Mouse (Mus musculus): ENCODE results near the gene Fam216a. TPM values are rescaled to one million over a fixed set of nuclear protein-coding genes. Genes with fewer than 3 reads are reported as not detected.
"Not testable (repeated sequence)": the region's sequence is repeated elsewhere in the genome, so short reads cannot be mapped to it uniquely, and the experiment has no call there.

Fam216a gene
- total RNA-seq, 4 experiments from 2014 or later, result 4.9 to 5.3 (median 5.2) TPM

DNA sequence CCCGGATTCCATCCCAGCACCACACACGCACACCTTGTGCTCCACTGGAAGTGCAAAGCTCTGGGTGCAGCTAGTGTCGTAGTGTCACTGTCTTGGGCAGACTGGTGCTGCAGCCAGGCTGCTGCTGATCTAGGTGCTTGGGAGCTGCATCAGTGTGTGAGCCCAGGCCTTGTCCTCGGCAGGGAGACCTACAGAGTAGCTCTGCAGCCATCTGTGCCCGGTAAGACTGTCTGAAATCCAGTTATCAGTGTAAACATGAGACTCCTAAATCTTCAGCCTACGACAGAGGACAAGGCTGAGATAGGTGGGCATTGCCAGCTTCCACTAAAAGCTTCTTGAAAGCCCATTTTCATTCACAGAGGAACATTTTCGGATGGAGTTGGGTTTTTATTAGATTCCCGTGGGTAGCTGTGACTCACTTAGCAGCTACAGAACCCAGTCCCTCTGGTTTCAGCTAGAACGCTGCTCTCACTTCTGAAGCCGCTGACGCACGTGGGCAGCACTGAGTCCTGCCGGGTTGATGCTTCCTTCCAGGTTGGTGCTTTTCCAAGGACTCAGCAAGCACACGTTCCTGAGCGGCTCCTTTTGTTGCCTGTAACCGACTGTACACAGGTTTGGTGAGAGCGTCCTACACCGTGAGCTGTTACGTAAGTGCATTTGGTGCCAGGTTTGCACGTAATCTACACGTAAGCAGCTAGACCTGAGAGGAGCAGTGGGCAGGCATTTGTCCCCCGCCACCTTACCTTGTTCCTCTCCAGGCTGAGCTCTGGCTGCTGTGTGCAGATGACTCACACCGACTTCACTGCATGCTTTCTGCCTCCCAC, 47.3 kb downstream of the Fam216a start:
- DNase-seq (ENCODE audit: low spot score in 2 of 2), result no peak

DNA sequence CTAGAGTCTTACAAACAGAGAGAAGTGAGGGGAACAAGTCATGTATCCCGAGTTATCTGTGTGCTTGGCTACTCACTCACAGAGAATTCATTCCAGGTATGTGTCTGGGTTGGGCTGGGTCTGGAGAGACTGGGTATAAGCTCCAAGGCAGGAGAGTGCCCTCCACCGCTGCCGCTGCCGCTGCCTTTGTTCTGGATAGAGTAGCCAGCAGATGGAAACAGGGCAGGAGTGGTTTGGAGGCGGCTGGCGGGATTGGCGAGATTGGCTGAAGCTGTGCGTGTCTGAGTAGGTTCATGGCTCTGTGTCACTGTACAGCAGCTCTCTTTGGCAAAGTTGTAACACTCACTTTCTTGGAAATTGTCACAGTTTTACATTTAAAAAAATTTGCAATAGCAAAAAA, 48.6 kb downstream of the Fam216a start:
- no peak for DNase-seq (ENCODE audit: low spot score in 2 of 2)

DNA sequence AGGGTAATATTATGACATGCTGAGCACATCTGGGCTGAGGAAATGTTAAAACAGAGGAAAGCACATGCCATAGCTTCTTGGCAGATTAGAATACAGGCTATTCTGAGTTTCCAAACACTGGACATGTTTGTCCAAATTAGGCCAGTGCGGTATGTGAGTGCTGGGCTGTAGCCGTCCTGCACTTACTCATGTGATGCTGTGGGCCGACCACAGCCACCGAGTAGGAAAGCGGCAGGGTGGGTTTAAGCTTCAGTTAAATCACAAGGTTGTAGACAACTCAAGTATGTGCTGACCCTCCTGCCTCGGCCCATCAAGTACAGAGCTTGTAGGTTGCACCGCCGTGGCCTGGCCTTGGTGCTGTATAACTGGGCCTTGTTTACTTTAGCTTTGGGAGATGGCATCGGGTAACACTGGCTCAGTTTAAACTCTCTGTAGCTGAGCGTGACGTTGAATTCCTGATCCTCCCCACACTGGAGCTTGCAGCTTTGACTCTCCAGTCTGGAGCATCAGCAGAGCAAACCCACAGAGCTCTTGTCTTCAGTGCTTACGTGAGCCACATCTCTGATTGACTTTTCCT, 51.9 kb downstream of the Fam216a start:
- no peak for DNase-seq (ENCODE audit: low spot score in 2 of 2)

DNA sequence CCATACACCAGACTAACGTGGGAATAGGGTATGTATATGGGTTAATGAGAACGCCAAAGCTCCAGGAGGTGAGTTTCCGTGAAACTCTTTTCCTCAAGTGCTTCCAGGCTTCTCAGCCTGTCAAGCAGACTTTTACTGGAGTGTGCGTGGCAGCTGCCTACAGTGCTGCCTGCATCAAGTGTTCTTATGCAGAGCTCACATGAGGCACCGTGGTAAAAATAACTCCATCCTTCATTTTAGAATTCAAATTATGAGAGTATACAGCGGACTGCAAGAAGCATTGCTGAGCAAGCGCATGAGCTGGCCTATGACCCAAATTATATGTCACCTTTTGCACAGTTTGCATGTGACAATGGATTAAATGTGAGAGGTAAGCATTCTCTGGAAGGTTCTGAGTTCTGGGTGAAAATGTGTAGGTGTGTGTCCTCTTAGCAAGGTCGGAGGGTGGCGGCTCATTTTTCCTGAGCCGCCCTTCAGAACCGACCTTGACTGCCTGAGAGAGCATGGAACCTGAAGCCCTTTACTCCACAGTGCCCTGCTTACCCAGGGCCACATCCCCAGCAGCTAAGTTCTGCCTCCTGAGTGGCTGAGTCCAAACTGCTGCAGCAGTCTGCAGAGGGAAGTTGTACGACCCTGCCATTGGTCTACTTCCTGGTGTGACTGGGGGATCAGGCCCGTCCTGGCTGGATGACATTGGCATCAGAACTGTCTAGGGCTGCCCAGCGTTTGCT, 52.5 kb downstream of the Fam216a start:
- no peak for DNase-seq (ENCODE audit: low spot score in 2 of 2)

DNA sequence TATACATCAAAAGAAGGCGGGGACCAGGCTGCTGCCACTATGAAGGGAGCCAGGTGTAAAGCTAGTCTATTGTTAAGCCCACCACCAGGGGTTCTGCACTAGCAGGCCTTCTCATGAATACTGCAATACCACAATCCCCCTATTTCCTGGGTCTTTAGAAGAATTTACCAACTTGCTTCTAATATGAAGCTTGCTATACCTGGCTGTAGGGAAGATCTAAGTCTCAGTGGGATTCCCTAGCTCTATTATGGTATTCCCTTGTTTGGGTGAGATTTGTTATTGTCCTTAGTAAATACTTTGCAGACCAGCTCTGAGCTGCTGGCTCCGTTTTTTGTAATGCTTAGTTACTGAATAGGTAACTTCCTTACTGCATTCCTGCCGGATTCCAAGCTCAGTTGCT, 53.2 kb downstream of the Fam216a start:
- not testable (repeated sequence) for DNase-seq (ENCODE audit: low spot score in 2 of 2)

DNA sequence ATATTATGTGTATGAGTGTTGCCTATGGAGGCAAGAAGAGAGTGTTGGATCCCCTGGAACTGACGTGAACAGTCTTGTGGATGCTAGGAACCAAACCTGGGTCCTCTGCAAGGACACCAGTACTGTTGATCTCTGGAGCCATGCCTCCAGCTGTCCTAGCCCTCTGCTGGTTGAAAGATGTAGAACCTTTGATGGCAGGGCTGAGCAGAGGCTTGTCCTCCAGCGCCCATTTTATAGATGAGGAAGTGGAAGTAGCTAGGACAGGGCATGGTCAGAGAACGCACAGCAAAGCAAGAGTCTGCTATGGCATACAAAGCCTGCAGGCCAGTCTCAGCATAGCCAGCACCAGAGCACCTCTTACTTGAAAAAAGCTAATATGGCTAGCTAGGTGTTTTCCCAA, 54.1 kb downstream of the Fam216a start:
- no peak for DNase-seq (ENCODE audit: low spot score in 2 of 2)

DNA sequence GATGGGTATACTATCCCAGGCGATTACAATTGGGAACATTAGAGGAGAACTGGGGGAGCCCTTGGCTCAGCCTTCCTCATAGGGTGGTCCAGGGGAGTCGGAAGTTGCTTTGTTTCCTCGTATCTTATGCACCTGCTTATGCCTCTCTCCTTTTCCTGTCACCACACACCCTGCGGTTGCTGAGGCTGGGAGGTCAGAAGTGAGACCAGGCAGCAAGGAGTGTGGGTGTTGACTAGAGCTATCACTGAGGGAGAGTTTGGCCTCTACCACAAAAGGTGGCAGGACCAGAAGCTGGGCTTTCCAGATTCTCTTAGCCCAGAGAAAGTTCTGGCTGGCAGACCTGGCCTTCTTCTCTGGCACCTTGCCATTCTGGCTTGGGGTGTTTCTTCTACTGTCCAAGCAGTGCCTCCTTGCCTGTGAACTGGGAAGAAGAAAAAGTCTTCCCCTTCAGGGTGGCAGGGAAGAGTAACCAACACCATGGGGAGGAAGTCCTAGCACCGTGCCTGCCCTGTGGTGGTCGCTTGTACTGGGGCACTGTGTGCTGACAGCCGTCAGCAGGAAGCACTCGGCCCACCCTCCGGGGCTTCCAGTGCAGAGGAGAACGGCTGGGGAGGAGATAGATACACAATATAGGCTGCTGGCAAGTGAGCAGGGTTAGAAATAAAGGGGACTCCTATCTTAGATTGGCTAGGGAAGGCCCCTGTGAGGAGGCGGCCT, 54.7 kb downstream of the Fam216a start:
- DNase-seq (ENCODE audit: low spot score in 2 of 2), result no peak

DNA sequence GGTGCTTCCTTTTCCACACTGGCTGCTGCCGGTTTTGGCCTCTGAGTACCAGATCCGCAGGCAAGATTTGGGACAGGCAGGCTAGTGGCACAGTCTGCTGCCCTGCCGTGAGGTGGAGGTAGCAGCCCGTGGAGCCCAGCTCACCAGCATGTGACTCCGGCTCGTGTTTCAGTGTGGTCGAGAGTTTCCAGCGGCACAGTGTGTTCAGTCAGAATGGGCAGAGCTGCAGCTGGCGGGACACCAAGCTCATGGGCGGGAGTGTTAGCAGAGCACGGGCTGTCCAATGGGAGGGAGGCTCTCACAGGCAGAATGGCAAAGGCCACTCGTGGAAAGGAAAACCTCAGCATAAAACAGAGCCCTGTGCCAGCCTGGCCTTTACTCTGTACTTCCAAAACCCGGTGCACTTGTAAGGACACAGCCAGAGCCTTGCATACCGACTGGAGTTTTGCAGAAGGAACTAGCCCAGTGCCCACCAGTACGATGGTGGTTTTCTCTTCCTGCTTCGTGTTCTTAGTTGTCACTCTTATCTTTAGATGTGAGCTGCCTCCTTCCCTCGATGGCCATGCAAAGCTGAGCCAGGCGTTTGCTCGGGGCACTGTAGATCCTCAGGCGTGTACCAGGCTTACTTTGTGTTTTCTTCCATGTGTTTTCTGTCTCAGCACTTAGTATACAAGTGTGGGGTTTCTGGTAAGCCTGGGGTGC, 57.0 kb downstream of the Fam216a start:
- DNase-seq (ENCODE audit: low spot score in 2 of 2), result peak; percentile 95 to 97

Other genes starting within 250 kb of the Fam216a start
- under 1 TPM in 1 of 4 experiments, not detected in 3; 0.13 TPM for gene Ccdc63, start 231.5 kb downstream of the Fam216a start, total RNA-seq (2022)
- gene Ppp1cc, start 214.1 kb downstream of the Fam216a start, total RNA-seq (2022), result 100 to 1,000 TPM; 108 to 221 (median 143) TPM
- gene Hvcn1, start 165.6 kb downstream of the Fam216a start, total RNA-seq (2022), result 1 to 10 TPM in 1 of 4 experiments, under 1 TPM in 3; 0.24 to 1.3 (median 0.46) TPM
- 1 to 10 TPM; 1.4 to 2.1 (median 1.7) TPM for gene Tctn1, start 107.9 kb downstream of the Fam216a start, total RNA-seq (2022)
- 100 to 1,000 TPM in 2 of 4 experiments, 10 to 100 TPM in 2; 91.8 to 110 (median 100.0) TPM for gene Pptc7, start 88.0 kb downstream of the Fam216a start, total RNA-seq (2022)
- gene Rad9b, start 18.1 kb downstream of the Fam216a start, total RNA-seq (2022), result under 1 TPM; 0.13 to 0.63 (median 0.42) TPM
- 10 to 100 TPM; 44.0 to 51.2 (median 46.4) TPM for gene Vps29, start 18.0 kb downstream of the Fam216a start, total RNA-seq (2022)
- gene Gpn3, start 488 bp downstream of the Fam216a start, total RNA-seq (2022), result 10 to 100 TPM; 29.1 to 36.2 (median 32.2) TPM
- 10 to 100 TPM; 40.8 to 56.9 (median 49.9) TPM for gene Arpc3, start 19.5 kb upstream of the Fam216a start, total RNA-seq (2022)
- 10 to 100 TPM; 14.3 to 16.8 (median 15.2) TPM for gene Anapc7, start 49.3 kb upstream of the Fam216a start, total RNA-seq (2022)
- 100 to 1,000 TPM; 412 to 549 (median 488) TPM for gene Atp2a2, start 129.9 kb upstream of the Fam216a start, total RNA-seq (2022)
- gene Ift81, start 242.2 kb upstream of the Fam216a start, total RNA-seq (2022), result 1 to 10 TPM; 3.4 to 9.1 (median 5.9) TPM